Mouse (Mus musculus) lung, embryonic 16.5 days (tissue): ENCODE data around the gene Mslnl. TPM values are rescaled to one million over a fixed set of nuclear protein-coding genes. Genes with fewer than 3 reads are reported as not detected.
"Not testable (repeated sequence)": the region's sequence is repeated elsewhere in the genome, so short reads cannot be mapped to it uniquely, and the experiment has no call there.

Experiments
- ATAC-seq: fragments of 200-750 bp; cut with Nextera tagmentation; 2 replicates; pipeline ENCODE4 v1.8.0; 2017; ENCODE audit warnings: low read depth, mild to moderate bottlenecking, moderate library complexity
- H3K27ac ChIP-seq: fragments of 300-500 bp; sonication (generic); 2 replicates; pipeline ENCODE4 v1.5.1; 2014; ENCODE audit warnings: mild to moderate bottlenecking, control low read depth, low read length
- H3K27me3 ChIP-seq: fragments of 300-500 bp; sonication (generic); 2 replicates; pipeline ENCODE4 v1.6.1; 2014; ENCODE audit warnings: low read depth, low read length, mixed read lengths; ENCODE audit not compliant: control insufficient read depth, insufficient read depth
- H3K36me3 ChIP-seq: fragments of 300-500 bp; sonication (generic); 2 replicates; pipeline ENCODE4 v1.6.1; 2014; ENCODE audit warnings: low read length; ENCODE audit not compliant: control insufficient read depth, insufficient read depth
- H3K4me1 ChIP-seq: fragments of 300-500 bp; sonication (generic); replicated peaks from 2 replicates; pipeline ENCODE4 v1.6.1; 2014; ENCODE audit warnings: low read length, mixed read lengths; ENCODE audit not compliant: control insufficient read depth, insufficient read depth
- H3K4me2 ChIP-seq: fragments of 300-500 bp; sonication (generic); 2 replicates; pipeline ENCODE4 v1.6.1; 2014; ENCODE audit warnings: low read depth, low read length, control low read depth
- H3K4me3 ChIP-seq: fragments of 300-500 bp; sonication (generic); 2 replicates; pipeline ENCODE4 v1.5.1; 2014; ENCODE audit warnings: mild to moderate bottlenecking, low read length, control low read depth
- H3K9ac ChIP-seq: fragments of 300-500 bp; sonication (generic); 2 replicates; pipeline ENCODE4 v1.6.1; 2014; ENCODE audit warnings: low read length, control low read depth
- H3K9me3 ChIP-seq: fragments of 300-500 bp; sonication (generic); 2 replicates; pipeline ENCODE4 v1.6.1; 2016; ENCODE audit warnings: low read length; ENCODE audit not compliant: control insufficient read depth
- WGBS: fragments of 180-500 bp; shearing (Covaris S2); extraction: QIAGEN DNeasy Blood & Tissue Kit; methylation state at CpG from one replicate; pipeline ENCODE4 v1.1.7; 2014; 5-methylcytosine and 5-hydroxymethylcytosine counted together
- polyA plus RNA-seq: library from polyadenylated mRNA; unstranded; fragments of >200 nt; fragmentation: Nextera tagmentation; extraction: Ambion mirVana; gene quantifications from 2 replicates; pipeline ENCODE4 v1.2.1, GENCODE M21; 2015

The Mslnl gene
- polyA plus RNA-seq, 1 experiment from 2014 or later = 1.4 TPM

DNA sequence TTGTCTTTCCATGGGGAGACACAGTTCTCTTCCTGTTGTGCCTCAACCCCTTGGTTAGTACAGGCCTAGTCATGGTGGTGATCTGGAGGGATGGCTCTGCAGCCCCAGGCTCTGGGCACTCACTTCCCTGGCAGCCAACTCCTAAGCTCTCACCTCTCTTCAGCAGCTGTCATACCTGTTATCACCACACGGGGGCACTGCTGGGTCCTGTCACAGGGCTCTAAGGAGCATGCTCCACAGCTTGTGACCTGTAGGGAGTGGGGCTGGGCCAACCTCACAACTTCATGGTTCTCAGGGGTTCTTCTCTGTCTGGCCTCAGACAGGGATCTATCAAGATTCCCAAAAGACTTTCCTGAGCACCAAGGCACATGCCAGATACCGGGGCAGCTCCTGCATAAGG, 3.8 kb upstream of the Mslnl start:
- peaks cover 8% of the 10 kb centered on the region for H3K4me1 ChIP-seq
- 12% methylated on average over 2 of the region's 2 CpGs for WGBS
- no peak for ATAC-seq
- H3K27ac ChIP-seq = no peak overlapping the region
- H3K9me3 ChIP-seq = no peaks in the 10 kb centered on the region
- H3K36me3 ChIP-seq = peaks cover 10% of the 10 kb centered on the region; the same call in 1 of the 2 replicates
- no peaks in the 10 kb centered on the region for H3K27me3 ChIP-seq
- no peak overlapping the region for H3K4me3 ChIP-seq
- no peak overlapping the region for H3K4me2 ChIP-seq
- 0 out of 2 replicates have a peak overlapping the region, but pooled peaks have one; percentile 4 for H3K9ac ChIP-seq

DNA sequence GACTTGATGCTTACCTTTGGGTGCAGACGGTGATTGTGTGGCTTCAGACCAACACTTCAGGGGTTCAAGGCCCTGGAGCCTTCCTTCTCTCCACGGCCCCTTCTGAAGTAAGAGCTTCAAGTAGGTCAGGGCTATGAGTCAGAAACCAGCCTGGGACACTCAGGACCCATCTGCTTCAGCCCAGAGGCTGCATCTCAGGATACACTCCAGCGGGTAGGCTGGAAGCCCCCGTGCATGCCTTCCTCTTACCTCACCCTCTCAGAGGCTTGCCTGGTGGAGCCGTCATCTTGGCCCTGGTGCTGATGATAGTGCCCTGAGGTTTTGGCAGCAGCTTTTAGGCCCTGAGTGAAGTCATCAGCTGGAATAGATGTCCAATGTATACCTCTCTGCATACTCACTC, 596 bp upstream of the Mslnl start:
- Histone ChIP-seq H3K4me3 (no peak overlapping the region), H3K27me3 (no peaks in the 10 kb centered on the region), H3K36me3 (peaks cover 5% of the 10 kb centered on the region; the same call in 1 of the 2 replicates), H3K4me1 (no peaks in the 10 kb centered on the region), H3K27ac (peak overlapping the region; percentile 32; the same call in 1 of the 2 replicates), H3K4me2 (no peak overlapping the region), H3K9me3 (no peaks in the 10 kb centered on the region), H3K9ac (no peak overlapping the region)
- ATAC-seq = no peak
- 72% methylated on average over 5 of the region's 5 CpGs for WGBS

DNA sequence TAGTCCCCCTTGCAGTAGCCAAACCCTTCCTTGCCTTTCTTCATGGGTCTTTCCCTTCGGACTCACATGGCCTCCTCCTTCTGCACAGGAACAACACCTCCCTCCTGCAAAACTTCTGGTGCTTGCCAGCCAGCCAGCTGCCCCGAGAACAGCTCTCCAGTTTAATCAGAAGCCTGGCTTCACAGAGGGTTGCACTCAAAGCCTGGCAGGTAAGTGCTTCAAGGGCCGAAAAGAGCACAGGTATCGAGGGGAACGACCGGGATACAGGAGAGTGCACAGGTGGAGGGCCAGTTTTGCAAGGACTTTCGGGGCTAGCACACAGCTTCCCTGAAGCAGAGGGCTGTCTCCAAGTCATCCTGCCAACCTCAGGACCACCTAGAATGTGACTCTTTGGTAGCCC, 3.0 kb downstream of the Mslnl start:
- Histone ChIP-seq H3K4me1 (no peaks in the 10 kb centered on the region), H3K9ac (no peak overlapping the region), H3K27me3 (no peaks in the 10 kb centered on the region), H3K4me2 (no peak overlapping the region), H3K4me3 (no peak overlapping the region), H3K36me3 (no peaks in the 10 kb centered on the region), H3K27ac (peak overlapping the region; percentile 30; the same call in 1 of the 2 replicates), H3K9me3 (no peaks in the 10 kb centered on the region)
- ATAC-seq = peak; percentile 75
- 48% methylated on average over 7 of the region's 7 CpGs for WGBS

DNA sequence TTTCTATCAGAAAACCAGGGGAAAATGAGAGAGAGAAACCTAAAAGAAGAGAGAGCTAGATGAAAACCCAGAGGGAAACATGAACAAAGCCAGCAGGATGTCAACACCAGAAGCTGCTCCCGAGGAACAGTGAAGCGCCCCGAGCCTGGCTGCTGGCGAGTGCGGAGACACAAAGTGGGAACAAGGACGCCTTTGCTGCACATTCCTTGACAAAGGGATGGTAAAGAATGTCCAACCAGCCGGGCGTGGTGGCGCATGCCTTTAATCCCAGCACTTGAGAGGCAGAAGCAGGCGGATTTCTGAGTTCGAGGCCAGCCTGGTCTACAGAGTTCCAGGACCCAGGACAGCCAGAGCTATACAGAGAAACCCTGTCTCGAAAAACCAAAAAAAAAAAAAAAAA, 5.6 kb downstream of the Mslnl start:
- not testable (repeated sequence) for H3K9ac ChIP-seq, H3K27ac ChIP-seq, H3K4me2 ChIP-seq, H3K9me3 ChIP-seq, H3K4me3 ChIP-seq, H3K36me3 ChIP-seq, H3K4me1 ChIP-seq, ATAC-seq, H3K27me3 ChIP-seq
- WGBS = 68% methylated on average over 12 of the region's 12 CpGs

DNA sequence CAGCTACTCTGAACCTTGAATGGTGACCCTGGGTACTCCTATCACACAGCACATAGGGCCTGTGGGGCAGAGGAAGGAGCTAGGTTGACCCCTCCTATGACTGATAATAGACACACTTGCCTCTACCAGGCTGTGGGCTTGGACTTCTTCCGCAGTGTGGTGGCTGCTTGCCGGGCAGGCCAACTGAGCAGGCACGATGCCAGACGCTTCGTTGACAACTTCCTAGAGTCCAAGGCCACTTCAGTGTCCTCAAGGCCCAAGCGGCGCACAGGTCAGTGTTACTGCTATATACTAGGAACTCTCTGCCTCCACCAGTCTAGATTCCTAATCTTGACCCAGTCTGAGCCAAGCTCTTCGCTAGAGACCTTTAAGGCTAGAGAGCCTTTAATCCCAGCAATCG, 8.0 kb downstream of the Mslnl start:
- 83% methylated on average over 9 of the region's 9 CpGs for WGBS
- Histone ChIP-seq H3K9me3 (no peaks in the 10 kb centered on the region), H3K27me3 (no peaks in the 10 kb centered on the region), H3K36me3 (no peaks in the 10 kb centered on the region), H3K4me3 (no peak overlapping the region), H3K4me1 (no peaks in the 10 kb centered on the region), H3K27ac (no peak overlapping the region), H3K4me2 (no peak overlapping the region), H3K9ac (no peak overlapping the region)
- ATAC-seq = no peak

GRCm38 (mm10) chr17:25744311-25744710, 8.5 kb downstream of the Mslnl start:
- H3K27ac ChIP-seq = no peak overlapping the region
- no peaks in the 10 kb centered on the region for H3K9me3 ChIP-seq
- WGBS = 62% methylated on average over 10 of the region's 10 CpGs
- no peaks in the 10 kb centered on the region for H3K4me1 ChIP-seq
- H3K9ac ChIP-seq = no peak overlapping the region
- no peaks in the 10 kb centered on the region for H3K27me3 ChIP-seq
- H3K36me3 ChIP-seq = no peaks in the 10 kb centered on the region
- no peak overlapping the region for H3K4me2 ChIP-seq
- ATAC-seq = no peak
- H3K4me3 ChIP-seq = no peak overlapping the region

DNA sequence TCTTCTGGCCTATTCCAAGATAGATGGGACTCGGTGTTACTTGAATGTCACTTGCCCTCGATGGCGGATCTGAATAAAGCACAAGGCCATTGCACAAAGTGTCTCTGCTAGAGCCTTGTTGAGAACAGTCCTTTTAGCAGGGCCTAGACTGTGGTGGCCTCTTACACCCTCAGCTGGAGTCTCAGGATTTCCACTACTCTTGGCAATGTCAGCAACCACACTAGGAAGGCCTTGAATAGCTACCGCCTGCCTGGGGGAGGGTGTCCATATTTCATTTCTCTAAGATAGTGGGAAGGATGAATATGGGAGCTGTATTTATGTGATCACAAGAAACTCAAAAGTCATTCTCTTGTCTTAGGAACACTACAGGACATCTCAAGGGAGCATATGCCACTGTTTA, 12.4 kb downstream of the Mslnl start:
- H3K4me1 ChIP-seq = peaks cover 7% of the 10 kb centered on the region
- no peak overlapping the region for H3K4me3 ChIP-seq
- 88% methylated on average over 4 of the region's 4 CpGs for WGBS
- H3K36me3 ChIP-seq = no peaks in the 10 kb centered on the region
- no peak overlapping the region for H3K4me2 ChIP-seq
- no peaks in the 10 kb centered on the region for H3K27me3 ChIP-seq
- no peaks in the 10 kb centered on the region for H3K9me3 ChIP-seq
- no peak overlapping the region for H3K9ac ChIP-seq
- ATAC-seq = no peak
- H3K27ac ChIP-seq = peak overlapping the region; percentile 37; the same call in 1 of the 2 replicates

DNA sequence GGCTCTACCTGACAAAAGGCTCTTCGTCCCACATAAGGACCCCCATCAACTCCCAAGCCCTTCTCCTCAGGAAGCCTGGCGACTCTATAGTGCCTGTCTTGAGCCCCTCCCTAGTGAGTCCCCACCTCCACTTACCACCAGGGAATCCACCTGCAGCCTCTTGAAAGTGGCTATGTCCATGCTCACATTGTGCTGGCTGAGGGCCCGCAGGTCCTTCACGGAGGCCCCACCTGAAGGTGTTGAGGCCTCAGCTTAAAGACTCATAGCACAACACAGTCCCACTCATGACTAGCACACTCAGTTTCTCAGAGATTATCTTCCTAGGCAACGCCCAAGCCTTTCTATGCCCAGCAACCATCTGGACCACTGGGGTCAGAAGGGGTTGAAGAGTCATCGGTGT, 13.5 kb downstream of the Mslnl start:
- no peaks in the 10 kb centered on the region for H3K36me3 ChIP-seq
- no peak overlapping the region for H3K4me2 ChIP-seq
- H3K4me1 ChIP-seq = peaks cover 7% of the 10 kb centered on the region
- no peak overlapping the region for H3K4me3 ChIP-seq
- H3K27me3 ChIP-seq = no peaks in the 10 kb centered on the region
- WGBS = 64% methylated on average over 6 of the region's 6 CpGs
- no peak overlapping the region for H3K9ac ChIP-seq
- peak; percentile 58 for ATAC-seq
- no peaks in the 10 kb centered on the region for H3K9me3 ChIP-seq
- no peak overlapping the region for H3K27ac ChIP-seq

DNA sequence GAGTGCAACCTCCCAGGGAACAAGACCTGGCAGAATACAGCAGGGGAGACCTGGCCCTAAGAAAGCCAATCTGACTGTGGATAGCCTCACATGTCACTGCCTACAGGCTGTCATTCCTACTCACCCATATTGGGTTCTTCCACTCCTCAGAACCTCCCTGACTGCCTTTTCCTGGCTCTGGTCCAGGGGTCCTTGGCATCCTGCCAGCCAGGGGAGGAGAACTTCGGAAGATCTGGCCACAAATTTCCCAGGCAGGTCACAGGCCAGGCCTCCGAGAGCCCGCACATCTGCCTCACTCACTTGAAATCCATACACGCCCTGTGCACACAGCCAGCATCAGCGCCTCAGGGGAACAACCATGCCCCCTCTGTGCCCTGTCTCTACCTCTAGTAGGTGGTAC, 15.6 kb downstream of the Mslnl start:
- Histone ChIP-seq H3K27me3 (no peaks in the 10 kb centered on the region), H3K4me3 (no peak overlapping the region), H3K9me3 (no peaks in the 10 kb centered on the region), H3K9ac (0 out of 2 replicates have a peak overlapping the region, but pooled peaks have one; percentile 24), H3K4me2 (no peak overlapping the region), H3K27ac (peak overlapping the region; percentile 22; the same call in 1 of the 2 replicates), H3K36me3 (no peaks in the 10 kb centered on the region), H3K4me1 (peaks cover 12% of the 10 kb centered on the region)
- peak; percentile 41; the same call in 1 of the 2 replicates for ATAC-seq
- 8% methylated on average over 5 of the region's 5 CpGs for WGBS

GRCm38 (mm10) chr17:25754241-25754640, 18.4 kb downstream of the Mslnl start, which contains the start of gene Msln:
Gene Msln, minus strand, starts transcription at chr17:25754378.
- H3K4me3 ChIP-seq = no peak within 1 kb of the TSS
- WGBS = 74% methylated on average over 9 of the region's 9 CpGs
- H3K27me3 ChIP-seq = no peaks in the 10 kb centered on the region
- no peaks in the 10 kb centered on the region for H3K36me3 ChIP-seq
- H3K9ac ChIP-seq = no peak within 1 kb of the TSS
- peak within 1 kb of the TSS; percentile 59 for H3K27ac ChIP-seq
- no peak within 1 kb of the TSS for H3K4me2 ChIP-seq
- no peak for ATAC-seq
- H3K4me1 ChIP-seq = peaks cover 13% of the 10 kb centered on the region
- H3K9me3 ChIP-seq = no peaks in the 10 kb centered on the region
